Mouse (Mus musculus) R1 (cell line): ENCODE measurements at regions not wholly inside any gene's neighbourhood (a gene's known extent, or its start where the extent isn't known, plus 50 kb on each side); places are given as distances from the start of the nearest gene placed in this dataset.

Source experiments
- DNase-seq: peaks from one replicate; pipeline ENCODE4 v3.0.0-alpha.2; 2018; ENCODE audit warnings: low read depth, low spot score

- no peak for DNase-seq
Observed at GRCm38 (mm10) chr4:55941423-55941822, 409.2 kb upstream of the Klf4 start.

GRCm38 (mm10) chr4:55938383-55938782 lies 406.1 kb upstream of the Klf4 start:
- DNase-seq, result no peak

GRCm38 (mm10) chr4:55937833-55938232 lies 405.6 kb upstream of the Klf4 start:
- DNase-seq, result no peak

- DNase-seq, result no peak
Observed at GRCm38 (mm10) chr4:55929141-55929782, 397.0 kb upstream of the Klf4 start.

- no peak for DNase-seq
Observed at GRCm38 (mm10) chr4:55928670-55929069, 396.4 kb upstream of the Klf4 start.

GRCm38 (mm10) chr4:55928196-55928595 lies 395.9 kb upstream of the Klf4 start:
- no peak for DNase-seq

- no peak for DNase-seq
Observed at GRCm38 (mm10) chr4:55927391-55927790, 395.1 kb upstream of the Klf4 start.

- DNase-seq, result no peak
Observed at GRCm38 (mm10) chr4:55924974-55925373, 392.7 kb upstream of the Klf4 start.

- DNase-seq, result no peak
Observed at GRCm38 (mm10) chr4:55921217-55921616, 389.0 kb upstream of the Klf4 start.

DNA sequence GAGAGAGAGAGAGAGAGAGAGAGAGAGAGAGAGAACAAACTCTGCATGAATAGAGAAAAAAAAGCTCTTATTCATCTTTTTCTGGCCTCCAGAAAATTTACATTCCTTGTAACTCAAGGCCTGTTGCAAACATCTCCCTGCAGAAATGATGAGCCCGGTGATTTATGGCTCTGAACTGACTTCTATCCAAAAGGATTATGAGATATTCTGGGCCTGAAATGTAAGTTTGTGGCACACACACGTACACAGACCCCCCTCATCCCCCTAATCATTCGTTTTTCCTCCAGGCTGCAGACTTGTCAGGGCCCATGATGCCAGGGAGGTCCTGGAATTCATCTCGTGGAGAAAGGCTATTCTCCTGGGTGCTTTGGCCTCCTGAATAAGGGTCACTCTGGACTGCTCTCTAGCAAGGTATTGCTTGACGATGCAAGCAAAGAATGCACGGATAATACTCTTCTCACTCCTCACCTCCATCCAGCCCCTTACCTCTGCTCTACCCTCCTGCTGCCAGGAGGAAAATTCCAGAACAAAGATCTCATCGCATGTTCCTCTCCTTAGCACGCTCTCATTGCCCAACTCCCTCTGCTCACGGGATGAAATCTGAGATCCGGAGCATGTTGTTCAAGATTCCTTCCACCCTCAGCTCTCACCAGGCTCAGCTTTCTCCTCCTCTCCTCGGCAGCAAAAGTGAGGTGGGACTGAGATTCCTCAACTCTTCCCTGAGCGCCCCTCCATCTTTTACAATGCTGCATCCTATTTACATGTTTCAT lies 362.0 kb upstream of the Klf4 start:
- DNase-seq, result no peak

DNA sequence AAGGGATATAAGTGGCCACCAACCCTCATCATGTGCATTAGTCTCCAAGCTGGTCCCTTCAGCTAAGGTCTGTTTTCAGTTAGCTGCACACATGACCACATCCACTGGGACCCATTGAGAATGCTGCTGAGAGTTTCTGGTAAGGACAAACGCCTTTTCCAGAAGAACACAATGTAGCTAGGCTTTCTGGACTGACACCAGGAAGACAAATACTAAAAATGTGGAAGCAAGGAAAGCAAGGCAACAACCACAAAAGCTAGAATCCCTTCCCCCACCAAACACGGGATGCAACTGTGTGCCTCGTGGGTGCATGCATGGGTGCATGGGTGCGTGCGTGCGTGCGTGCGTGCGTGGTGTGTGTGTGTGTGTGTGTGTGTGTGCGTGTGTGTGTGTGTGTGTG lies 359.4 kb upstream of the Klf4 start:
- DNase-seq, result no peak

DNA sequence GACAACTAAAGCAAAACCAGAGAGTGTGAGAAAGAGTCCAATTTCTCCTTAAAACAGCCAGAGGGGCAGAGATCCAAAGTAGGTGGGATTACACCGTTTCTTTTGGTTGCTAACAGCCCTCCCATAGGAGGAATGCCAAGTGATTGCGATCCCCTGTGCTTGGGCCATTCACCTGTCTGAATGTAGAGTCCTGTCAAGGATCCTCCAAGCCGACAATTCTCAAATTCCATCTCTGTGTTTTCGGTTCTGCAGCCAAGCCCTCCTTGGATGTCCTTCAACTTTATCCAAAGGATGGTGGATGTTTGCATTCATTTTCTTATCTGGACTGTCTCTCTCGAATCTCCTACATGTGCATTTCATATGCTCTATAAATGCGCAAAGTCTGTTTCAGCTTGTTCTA lies 355.3 kb upstream of the Klf4 start:
- DNase-seq, result no peak

- no peak for DNase-seq
Observed at GRCm38 (mm10) chr4:55882541-55882940, 350.3 kb upstream of the Klf4 start.

GRCm38 (mm10) chr4:55875304-55875703 lies 343.0 kb upstream of the Klf4 start:
- DNase-seq, result no peak

- DNase-seq, result no peak
Observed at GRCm38 (mm10) chr4:55874875-55875274, 342.6 kb upstream of the Klf4 start.

GRCm38 (mm10) chr4:55874276-55874675 lies 342.0 kb upstream of the Klf4 start:
- DNase-seq, result no peak

- no peak for DNase-seq
Observed at GRCm38 (mm10) chr4:55860055-55860454, 327.8 kb upstream of the Klf4 start.

DNA sequence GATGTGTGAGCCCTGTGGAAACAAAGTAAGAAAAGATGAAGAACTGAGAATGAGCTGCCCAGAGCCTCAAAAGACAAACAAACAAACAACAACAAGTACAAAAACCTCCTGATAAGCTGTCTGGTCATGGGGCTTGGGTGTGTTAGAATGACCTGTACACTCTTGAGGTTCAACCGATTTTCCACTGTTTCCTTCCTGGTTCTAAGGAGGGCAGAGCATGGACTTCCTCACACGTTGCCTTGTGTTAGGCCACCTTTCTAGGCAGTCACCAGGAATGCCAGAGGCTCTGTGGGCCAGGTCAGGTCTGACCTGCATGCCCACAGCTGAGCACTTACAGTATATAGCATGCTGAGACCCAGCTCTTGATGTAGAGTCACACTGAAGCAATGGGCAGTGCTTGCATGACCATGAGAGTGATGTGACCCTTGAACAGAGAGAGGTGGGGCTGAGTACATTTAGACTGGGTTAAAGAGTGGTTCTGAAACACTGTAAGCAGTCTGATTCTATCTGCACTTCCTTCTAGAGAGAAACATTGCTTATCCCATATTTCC lies 327.0 kb upstream of the Klf4 start:
- DNase-seq, result no peak

GRCm38 (mm10) chr4:55851430-55851829 lies 319.2 kb upstream of the Klf4 start:
- DNase-seq, result no peak

DNA sequence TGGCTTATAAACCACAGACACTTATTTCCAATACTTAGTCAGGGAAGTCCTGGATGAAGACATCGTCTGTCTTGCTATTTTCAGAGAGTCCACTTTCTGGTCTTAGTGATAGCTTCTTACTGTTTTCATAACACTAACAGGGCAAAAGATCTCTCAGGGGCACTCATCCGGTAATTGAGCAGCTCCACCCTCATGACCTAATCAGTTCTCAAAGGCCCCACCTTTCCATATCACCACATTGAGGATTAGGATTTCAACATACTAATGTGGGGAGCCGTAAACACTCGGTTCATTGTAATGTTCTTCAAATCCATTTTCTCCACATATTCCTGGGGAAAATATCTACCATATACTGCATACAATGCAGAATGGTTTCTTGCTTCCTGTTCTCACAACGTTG lies 318.8 kb upstream of the Klf4 start:
- DNase-seq, result no peak

- no peak for DNase-seq
Observed at GRCm38 (mm10) chr4:55843727-55844401, 311.6 kb upstream of the Klf4 start.

- DNase-seq, result no peak
Observed at GRCm38 (mm10) chr4:55838568-55838967, 306.3 kb upstream of the Klf4 start.
